Mouse (Mus musculus): ENCODE measurements around the gene Ddx25. TPM values are rescaled to one million over a fixed set of nuclear protein-coding genes. Genes with fewer than 3 reads are reported as not detected.
A peak's percentile ranks its signal among the peaks of the same experiment; 100 is the strongest.

The Ddx25 gene
- polyA plus RNA-seq, 1 experiment from 2014 or later = 2.1 TPM

- no peaks in the 10 kb centered on the region for H3K4me1 ChIP-seq (replicated peaks; ENCODE audit: control insufficient read depth, insufficient read depth, low read length)
- H3K4me2 ChIP-seq (ENCODE audit: low read length) = no peak overlapping the region
- H3K9ac ChIP-seq (ENCODE audit: low read length) = no peak overlapping the region
- WGBS = 64% methylated on average over 4 of the region's 4 CpGs
- no peak overlapping the region for H3K27ac ChIP-seq (ENCODE audit: low read depth)
- no peaks in the 10 kb centered on the region for H3K9me3 ChIP-seq (ENCODE audit: control insufficient read depth, low read length)
- ATAC-seq (replicated peaks; ENCODE audit: low FRiP score, low TSS enrichment, low read depth) = no peak
- peaks cover 47% of the 10 kb centered on the region for H3K36me3 ChIP-seq (ENCODE audit: control insufficient read depth, insufficient read depth, low read length)
- no peaks in the 10 kb centered on the region for H3K27me3 ChIP-seq (replicated peaks; ENCODE audit: control insufficient read depth, insufficient read depth, low read length)
- DNase-seq (ENCODE audit: low spot score) = no peak
- H3K4me3 ChIP-seq (ENCODE audit: low read depth, low read length) = no peak overlapping the region
These were observed 64.6 kb downstream of the Ddx25 start for GRCm38 (mm10) chr9:35493733-35494092.

GRCm38 (mm10) chr9:35493033-35493732 is 65.1 kb downstream of the Ddx25 start:
- no peak for DNase-seq (ENCODE audit: low spot score)
- H3K9me3 ChIP-seq (ENCODE audit: control insufficient read depth, low read length) = no peaks in the 10 kb centered on the region
- WGBS = 61% methylated on average over 7 of the region's 7 CpGs
- ATAC-seq (replicated peaks; ENCODE audit: low FRiP score, low TSS enrichment, low read depth) = peak; percentile 89
- no peaks in the 10 kb centered on the region for H3K4me1 ChIP-seq (replicated peaks; ENCODE audit: control insufficient read depth, insufficient read depth, low read length)
- no peak overlapping the region for H3K4me3 ChIP-seq (ENCODE audit: low read depth, low read length)
- peaks cover 44% of the 10 kb centered on the region for H3K36me3 ChIP-seq (ENCODE audit: control insufficient read depth, insufficient read depth, low read length)
- no peak overlapping the region for H3K4me2 ChIP-seq (ENCODE audit: low read length)
- H3K9ac ChIP-seq (ENCODE audit: low read length) = no peak overlapping the region
- 0 out of 2 replicates have a peak overlapping the region, but pooled peaks have one; percentile 16 for H3K27ac ChIP-seq (ENCODE audit: low read depth)
- no peaks in the 10 kb centered on the region for H3K27me3 ChIP-seq (replicated peaks; ENCODE audit: control insufficient read depth, insufficient read depth, low read length)

- Histone ChIP-seq H3K4me3 (ENCODE audit: low read depth, low read length) (no peak overlapping the region), H3K9me3 (ENCODE audit: control insufficient read depth, low read length) (no peaks in the 10 kb centered on the region), H3K27me3 (replicated peaks; ENCODE audit: control insufficient read depth, insufficient read depth, low read length) (no peaks in the 10 kb centered on the region), H3K36me3 (ENCODE audit: control insufficient read depth, insufficient read depth, low read length) (peaks cover 51% of the 10 kb centered on the region), H3K4me1 (replicated peaks; ENCODE audit: control insufficient read depth, insufficient read depth, low read length) (no peaks in the 10 kb centered on the region), H3K27ac (ENCODE audit: low read depth) (no peak overlapping the region), H3K4me2 (ENCODE audit: low read length) (no peak overlapping the region), H3K9ac (ENCODE audit: low read length) (no peak overlapping the region)
- DNase-seq (ENCODE audit: low spot score) (no peak), ATAC-seq (replicated peaks; ENCODE audit: low FRiP score, low TSS enrichment, low read depth) (no peak)
- 84% methylated on average over 11 of the region's 11 CpGs for WGBS
These were observed 67.0 kb downstream of the Ddx25 start for GRCm38 (mm10) chr9:35491109-35491866.

GRCm38 (mm10) chr9:35488496-35488895 is 69.8 kb downstream of the Ddx25 start:
- 75% methylated on average over 4 of the region's 4 CpGs for WGBS
- DNase-seq (ENCODE audit: low spot score) (no peak), ATAC-seq (replicated peaks; ENCODE audit: low FRiP score, low TSS enrichment, low read depth) (no peak)
- Histone ChIP-seq H3K36me3 (ENCODE audit: control insufficient read depth, insufficient read depth, low read length) (peaks cover 65% of the 10 kb centered on the region), H3K9ac (ENCODE audit: low read length) (no peak overlapping the region), H3K4me1 (replicated peaks; ENCODE audit: control insufficient read depth, insufficient read depth, low read length) (no peaks in the 10 kb centered on the region), H3K27ac (ENCODE audit: low read depth) (no peak overlapping the region), H3K4me2 (ENCODE audit: low read length) (no peak overlapping the region), H3K27me3 (replicated peaks; ENCODE audit: control insufficient read depth, insufficient read depth, low read length) (no peaks in the 10 kb centered on the region), H3K4me3 (ENCODE audit: low read depth, low read length) (no peak overlapping the region), H3K9me3 (ENCODE audit: control insufficient read depth, low read length) (no peaks in the 10 kb centered on the region)

Other genes starting within 250 kb of the Ddx25 start
- 9.3 and 11.5 TPM in 2 replicates for gene Cdon, start 137.4 kb downstream of the Ddx25 start, polyA plus RNA-seq (2014; fragmentation: Nextera tagmentation; extraction: Ambion mirVana)
- gene Gm1113, start 40.3 kb downstream of the Ddx25 start, polyA plus RNA-seq (2014; fragmentation: Nextera tagmentation; extraction: Ambion mirVana) = not detected in 2 replicates
- gene Pus3, start 67 bp upstream of the Ddx25 start, polyA plus RNA-seq (2014; fragmentation: Nextera tagmentation; extraction: Ambion mirVana) = 21.7 and 23.9 TPM in 2 replicates
- 0.31 and 0.43 TPM in 2 replicates for gene Pate2, start 11.8 kb upstream of the Ddx25 start, polyA plus RNA-seq (2014; fragmentation: Nextera tagmentation; extraction: Ambion mirVana)
- 14.4 and 14.6 TPM in 2 replicates for gene Hyls1, start 11.9 kb upstream of the Ddx25 start, polyA plus RNA-seq (2014; fragmentation: Nextera tagmentation; extraction: Ambion mirVana)
- not detected in 2 replicates for gene Pate4, start 53.4 kb upstream of the Ddx25 start, polyA plus RNA-seq (2014; fragmentation: Nextera tagmentation; extraction: Ambion mirVana)
- 0.14 TPM in 1 of 2 replicates, not detected in the other for gene Pate3, start 89.7 kb upstream of the Ddx25 start, polyA plus RNA-seq (2014; fragmentation: Nextera tagmentation; extraction: Ambion mirVana)
- gene Pate1, start 128.9 kb upstream of the Ddx25 start, polyA plus RNA-seq (2014; fragmentation: Nextera tagmentation; extraction: Ambion mirVana) = not detected in 2 replicates
- not detected in 2 replicates for gene Gm17677, start 182.5 kb upstream of the Ddx25 start, polyA plus RNA-seq (2014; fragmentation: Nextera tagmentation; extraction: Ambion mirVana)
- not detected in 2 replicates for gene Gm17727, start 219.6 kb upstream of the Ddx25 start, polyA plus RNA-seq (2014; fragmentation: Nextera tagmentation; extraction: Ambion mirVana)
- not detected in 2 replicates for gene Gm27235, start 231.6 kb upstream of the Ddx25 start, polyA plus RNA-seq (2014; fragmentation: Nextera tagmentation; extraction: Ambion mirVana)
- gene D730048I06Rik, start 231.6 kb upstream of the Ddx25 start, polyA plus RNA-seq (2014; fragmentation: Nextera tagmentation; extraction: Ambion mirVana) = not detected in 2 replicates

Data from intestine, embryonic 14.5 days (tissue).